Mouse (Mus musculus) myocyte (in vitro differentiated cells): ENCODE data around the gene Plxna4.

Source experiments
- CEBPB ChIP-seq: IDR thresholded peaks from 2 replicates; pipeline ENCODE4 v1.6.1; 2011; ENCODE audit warnings: mild to moderate bottlenecking, moderate library complexity; ENCODE audit not compliant: poor library complexity, insufficient read depth, severe bottlenecking
- E2F4 ChIP-seq: IDR thresholded peaks from one replicate; pipeline ENCODE4 v1.6.1; 2011; ENCODE audit warnings: mild to moderate bottlenecking, control low read depth, moderate library complexity; ENCODE audit not compliant: insufficient read depth
- MYOD1 ChIP-seq, 3 experiments: IDR thresholded peaks; one replicate each; pipeline ENCODE4 v1.6.1; 2011; ENCODE audit warnings: control low read depth in 2 of 3, low read depth in 2 of 3, mild to moderate bottlenecking in 2 of 3, moderate library complexity in 1 of 3; ENCODE audit not compliant: insufficient read length in 2 of 3, control insufficient read depth in 1 of 3
- MYOG ChIP-seq, 3 experiments: IDR thresholded peaks; one replicate each; pipeline ENCODE4 v1.6.1; 2011; ENCODE audit warnings: control low read depth in 2 of 3, low read depth in 2 of 3, mild to moderate bottlenecking in 2 of 3; ENCODE audit not compliant: insufficient read length in 2 of 3, control insufficient read depth in 1 of 3, insufficient read depth in 1 of 3
- POLR2A ChIP-seq: IDR thresholded peaks from one replicate; pipeline ENCODE4 v1.6.1; 2011; ENCODE audit warnings: low read depth, mild to moderate bottlenecking, control low read depth, moderate library complexity; ENCODE audit not compliant: insufficient read length
- POLR2AphosphoS2 ChIP-seq: IDR thresholded peaks from one replicate; pipeline ENCODE4 v1.6.1; 2011; ENCODE audit warnings: low read depth, control low read depth; ENCODE audit not compliant: insufficient read length
- TCF12 ChIP-seq: IDR thresholded peaks from one replicate; pipeline ENCODE4 v1.6.1; 2011; ENCODE audit warnings: mild to moderate bottlenecking, control low read depth; ENCODE audit not compliant: poor library complexity, insufficient read depth, severe bottlenecking
- TCF3 ChIP-seq: IDR thresholded peaks from one replicate; pipeline ENCODE4 v1.6.1; 2011; ENCODE audit warnings: low read depth, control low read depth; ENCODE audit not compliant: insufficient read length
- USF1 ChIP-seq: IDR thresholded peaks from one replicate; pipeline ENCODE4 v1.6.1; 2011; ENCODE audit warnings: low read depth, mild to moderate bottlenecking, control low read depth, moderate library complexity

GRCm38 (mm10) chr6:32348996-32349395 lies 239.0 kb downstream of the Plxna4 start:
- no peak for TF ChIP-seq CEBPB
- TF ChIP-seq POLR2AphosphoS2, result no peak
- no peak for TF ChIP-seq POLR2A
- no peak for TF ChIP-seq USF1
- TF ChIP-seq MYOG (IDR thresholded peaks at IDR 0.05; ENCODE audit: control insufficient read depth in 1 of 3, insufficient read depth in 1 of 3, insufficient read length in 2 of 3, low read depth in 2 of 3), result no peak
- TF ChIP-seq TCF12, result no peak
- TF ChIP-seq MYOD1 (IDR thresholded peaks at IDR 0.05; ENCODE audit: control insufficient read depth in 1 of 3, insufficient read length in 2 of 3, low read depth in 2 of 3), result no peak
- no peak for TF ChIP-seq E2F4
- no peak for TF ChIP-seq TCF3
